Mouse (Mus musculus) brain, adult 2 months (tissue): ENCODE measurements around the gene Abcc9.

Source experiments
- DNase-seq: peaks from one replicate; pipeline ENCODE4 v3.0.0; 2011; ENCODE audit warnings: low read depth, low spot score

Abcc9 gene

DNA sequence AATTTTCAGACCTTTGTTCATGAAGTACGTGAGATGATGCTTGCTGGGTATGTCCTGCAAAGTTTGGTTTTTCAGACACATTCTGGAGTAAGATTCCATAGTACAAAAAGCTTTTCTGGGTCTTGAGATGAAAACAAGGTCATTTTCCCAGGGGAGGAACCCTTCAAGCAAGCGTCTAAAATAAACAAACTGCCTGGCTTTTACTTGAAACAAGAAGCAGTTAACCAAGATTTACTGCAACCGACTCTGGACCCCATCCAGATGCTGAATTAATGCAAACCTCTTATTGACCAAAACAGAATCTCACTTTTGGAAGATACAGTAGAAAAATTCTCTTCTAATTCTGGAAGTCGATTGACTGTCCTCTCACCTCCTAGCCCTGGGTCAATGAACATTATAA is 151.2 kb downstream of the Abcc9 start:
- DNase-seq, result no peak

DNA sequence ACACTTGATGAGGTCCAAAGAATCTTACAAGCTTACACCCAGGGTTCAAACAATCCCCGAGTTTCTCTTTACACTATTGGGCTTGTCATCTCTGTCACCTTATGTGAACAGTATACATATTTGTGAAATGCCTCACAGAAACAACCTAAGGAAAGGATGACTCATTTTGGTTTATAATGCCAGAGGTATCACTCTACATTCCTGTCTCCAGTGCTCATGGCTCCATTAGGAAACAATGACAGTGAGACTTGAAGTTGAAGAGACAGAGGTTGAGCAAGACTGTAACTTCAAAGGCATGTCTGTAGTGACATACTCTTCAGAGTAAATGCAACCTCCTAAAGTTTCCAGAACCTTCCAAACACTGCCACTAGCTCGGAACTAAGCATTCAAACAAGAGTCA is 153.7 kb downstream of the Abcc9 start:
- DNase-seq, result no peak

DNA sequence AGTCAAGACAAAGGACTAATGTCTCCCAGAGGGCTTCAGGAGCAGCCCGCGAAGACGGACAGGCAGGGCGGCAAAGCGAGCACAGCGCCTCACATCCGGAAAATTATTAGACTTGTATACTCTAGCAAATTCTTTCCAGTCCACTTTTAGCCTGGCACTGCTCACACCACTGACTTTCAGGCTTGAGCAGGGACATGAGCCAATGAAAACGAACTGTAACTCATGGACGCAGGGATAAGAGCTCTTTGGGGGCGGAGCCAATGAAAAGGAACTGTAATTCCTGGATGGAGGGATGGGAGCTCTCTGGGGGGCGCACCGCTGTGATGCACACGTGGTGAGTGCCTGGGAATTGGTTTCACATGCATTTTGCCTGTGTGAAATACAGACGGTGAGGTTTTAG is 157.0 kb downstream of the Abcc9 start:
- DNase-seq, result no peak

DNA sequence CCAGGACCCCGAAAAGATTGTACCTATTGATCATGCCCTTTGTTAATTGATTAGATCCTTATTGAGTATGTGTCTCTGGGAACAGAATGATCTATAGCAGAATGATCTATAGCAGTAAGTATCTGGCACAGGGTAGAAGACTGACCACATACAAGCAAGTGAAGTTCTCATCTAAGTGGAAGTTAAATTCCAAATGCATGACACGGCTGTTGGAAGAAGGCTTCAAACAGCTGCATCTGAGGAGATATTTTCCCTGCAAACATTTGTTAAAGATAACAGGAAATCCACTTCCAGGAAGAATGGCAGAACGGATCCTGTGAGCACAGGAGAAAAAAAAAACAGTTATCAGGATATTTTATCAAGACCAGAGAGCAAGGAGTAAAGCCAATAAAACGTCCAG is 158.5 kb downstream of the Abcc9 start:
- no peak for DNase-seq

DNA sequence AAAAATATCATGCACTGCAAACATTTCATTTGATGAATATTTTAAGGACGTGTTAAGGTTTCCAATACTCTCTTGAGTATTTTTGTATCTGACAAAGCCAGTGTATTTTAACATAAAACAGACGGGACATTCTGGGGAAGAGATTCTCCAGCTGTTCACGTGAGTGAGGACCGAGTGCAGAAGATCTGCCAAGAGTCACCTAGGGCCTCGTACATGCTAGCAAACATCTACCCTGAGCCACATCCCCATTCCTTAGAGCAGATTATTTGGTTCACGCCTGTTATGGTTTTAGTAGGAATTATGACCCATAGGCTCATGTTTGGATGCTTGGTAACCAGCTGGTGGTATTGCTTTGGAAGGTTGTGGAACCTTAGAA is 159.3 kb downstream of the Abcc9 start:
- DNase-seq, result no peak

DNA sequence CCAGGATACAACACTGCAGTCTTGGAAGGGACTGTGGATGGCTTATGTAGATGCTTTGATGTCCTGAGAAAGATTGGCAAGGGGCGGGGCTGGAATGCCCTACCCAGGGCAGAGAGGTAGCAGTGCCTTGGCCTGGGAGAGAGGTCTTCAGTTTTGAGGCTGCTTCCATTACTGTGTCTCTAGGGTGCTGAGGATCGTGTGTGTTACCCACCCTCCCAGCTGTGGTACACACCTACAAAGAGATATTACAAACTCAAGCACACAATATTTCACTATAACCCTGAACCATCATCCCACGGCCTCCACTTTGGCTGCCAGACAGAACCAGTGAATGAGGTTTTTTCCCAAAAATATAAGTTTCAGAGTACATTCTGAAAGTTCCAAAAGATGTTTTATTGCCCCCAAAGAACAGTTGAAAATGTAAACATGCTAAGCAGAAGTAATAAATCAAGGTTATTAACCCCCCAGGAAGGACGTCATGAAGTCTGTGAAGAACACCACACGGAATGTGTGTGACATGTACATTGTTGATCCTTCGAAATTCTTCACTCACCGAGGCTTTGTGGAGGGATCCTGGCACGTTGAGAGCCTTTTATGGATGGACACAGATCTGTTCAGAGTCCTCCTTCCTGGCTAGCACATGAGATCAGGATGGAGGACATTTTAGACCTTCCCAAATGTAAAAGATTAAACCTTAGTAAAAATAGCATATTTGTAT is 159.9 kb downstream of the Abcc9 start:
- DNase-seq, result no peak

DNA sequence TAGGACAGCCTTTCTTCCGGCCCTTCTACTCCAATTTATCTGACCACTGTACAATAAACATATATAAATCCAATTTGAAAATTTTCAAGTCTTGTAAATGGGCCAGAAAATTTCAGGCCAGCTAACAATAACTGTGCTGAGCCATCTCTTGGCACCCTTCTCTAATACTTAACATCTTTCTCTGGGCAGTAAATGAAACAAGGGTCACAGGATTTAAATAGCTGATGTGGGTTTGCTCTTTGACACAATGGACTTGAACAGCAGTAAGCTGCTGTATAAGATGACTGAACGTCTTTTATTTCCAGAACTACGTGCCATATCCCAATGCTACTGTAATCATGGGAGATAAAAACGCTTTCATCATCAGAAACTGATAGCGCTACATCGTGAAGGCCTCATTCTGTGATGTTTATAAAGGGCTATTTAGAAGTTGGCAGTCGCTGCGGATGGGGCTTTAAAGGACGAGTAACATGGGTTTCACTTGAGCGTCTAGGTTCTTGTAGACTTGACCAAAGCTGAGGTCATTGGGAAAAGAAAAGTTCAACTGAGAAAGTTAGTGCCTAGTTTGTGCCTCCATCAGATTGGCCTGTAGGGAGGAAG is 161.5 kb downstream of the Abcc9 start:
- no peak for DNase-seq

DNA sequence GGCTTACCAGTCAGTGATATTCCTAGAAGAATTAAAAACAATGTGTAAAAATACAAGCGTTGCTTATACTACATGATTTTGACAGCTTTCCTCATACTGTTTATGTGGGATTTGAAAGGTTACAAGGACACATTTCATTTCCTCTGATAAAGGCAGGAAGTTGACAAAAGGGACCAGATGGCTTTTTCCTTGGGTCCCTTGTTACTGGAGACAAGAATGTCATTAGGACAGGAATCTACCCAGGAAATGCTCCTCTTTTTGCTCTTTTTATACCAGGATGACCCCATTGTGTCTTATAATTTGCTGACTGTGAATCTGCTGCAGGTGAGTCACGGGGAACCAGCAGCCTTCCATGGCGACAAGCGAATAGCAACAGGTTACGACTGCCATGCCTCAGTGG is 162.0 kb downstream of the Abcc9 start:
- DNase-seq, result no peak

DNA sequence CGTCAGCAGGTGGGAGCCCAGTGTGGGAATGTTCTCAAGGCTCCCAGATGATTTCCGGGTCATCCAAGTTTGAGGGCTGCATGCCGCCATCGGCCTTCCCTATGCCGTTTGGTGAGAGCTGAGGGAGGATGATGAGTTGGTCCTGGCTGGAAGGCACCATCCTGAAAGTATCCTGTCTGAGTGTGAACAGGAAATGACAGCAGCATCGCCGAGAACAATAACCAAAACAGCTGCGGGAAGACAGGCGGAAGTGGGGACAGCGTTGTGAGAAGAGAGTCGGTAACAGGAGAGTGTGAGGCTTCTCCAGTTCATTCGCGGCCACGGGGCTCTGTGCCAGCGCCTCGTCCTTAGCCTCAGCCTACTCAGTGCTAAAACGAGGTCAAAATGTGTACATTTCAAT is 163.6 kb downstream of the Abcc9 start:
- no peak for DNase-seq
